Mouse (Mus musculus): Measurements from ENCODE around the gene Has1. TPM values are rescaled to one million over a fixed set of nuclear protein-coding genes. Genes with fewer than 3 reads are reported as not detected.
"Not testable (repeated sequence)": the region's sequence is repeated elsewhere in the genome, so short reads cannot be mapped to it uniquely, and the experiment has no call there.

Has1 gene
- total RNA-seq, 2 experiments from 2014 or later = not detected

GRCm38 (mm10) chr17:17845187-17846027, 9.6 kb downstream of the Has1 start:
- peak; percentile 63; the same call in 1 of the 2 replicates for ATAC-seq (replicated peaks; ENCODE audit: poor library complexity, severe bottlenecking)

- not testable (repeated sequence) for ATAC-seq (replicated peaks; ENCODE audit: poor library complexity, severe bottlenecking)
Measured at GRCm38 (mm10) chr17:17844606-17845005, 10.4 kb downstream of the Has1 start.

GRCm38 (mm10) chr17:17843534-17844261, 11.3 kb downstream of the Has1 start:
- no peak for ATAC-seq (replicated peaks; ENCODE audit: poor library complexity, severe bottlenecking)

- ATAC-seq (replicated peaks; ENCODE audit: poor library complexity, severe bottlenecking) = no peak
Measured at GRCm38 (mm10) chr17:17840796-17841195, 14.2 kb downstream of the Has1 start.

- ATAC-seq (replicated peaks; ENCODE audit: poor library complexity, severe bottlenecking) = peak; percentile 20; the same call in 1 of the 2 replicates
Measured at GRCm38 (mm10) chr17:17839276-17839675, 15.7 kb downstream of the Has1 start.

GRCm38 (mm10) chr17:17837919-17838701, 16.9 kb downstream of the Has1 start:
- peak; percentile 91 for ATAC-seq (replicated peaks; ENCODE audit: poor library complexity, severe bottlenecking)

GRCm38 (mm10) chr17:17837426-17837825, 17.6 kb downstream of the Has1 start:
- no peak for ATAC-seq (replicated peaks; ENCODE audit: poor library complexity, severe bottlenecking)

GRCm38 (mm10) chr17:17836101-17836500, 18.9 kb downstream of the Has1 start:
- no peak for ATAC-seq (replicated peaks; ENCODE audit: poor library complexity, severe bottlenecking)

- ATAC-seq (replicated peaks; ENCODE audit: poor library complexity, severe bottlenecking) = no peak
Measured at GRCm38 (mm10) chr17:17834896-17835295, 20.1 kb downstream of the Has1 start.

GRCm38 (mm10) chr17:17830731-17831130, 24.3 kb downstream of the Has1 start:
- ATAC-seq (replicated peaks; ENCODE audit: poor library complexity, severe bottlenecking) = no peak

GRCm38 (mm10) chr17:17829816-17830535, 25.0 kb downstream of the Has1 start:
- no peak for ATAC-seq (replicated peaks; ENCODE audit: poor library complexity, severe bottlenecking)

GRCm38 (mm10) chr17:17829052-17829785, 25.8 kb downstream of the Has1 start:
- ATAC-seq (replicated peaks; ENCODE audit: poor library complexity, severe bottlenecking) = no peak

GRCm38 (mm10) chr17:17828191-17828981, 26.6 kb downstream of the Has1 start:
- no peak for ATAC-seq (replicated peaks; ENCODE audit: poor library complexity, severe bottlenecking)

GRCm38 (mm10) chr17:17827658-17828190, 27.3 kb downstream of the Has1 start:
- peak; percentile 49 for ATAC-seq (replicated peaks; ENCODE audit: poor library complexity, severe bottlenecking)

- peak; percentile 37 for ATAC-seq (replicated peaks; ENCODE audit: poor library complexity, severe bottlenecking)
Measured at GRCm38 (mm10) chr17:17826751-17827657, 28.0 kb downstream of the Has1 start, which contains the start of gene Spaca6. TSS of gene Spaca6 (plus strand) at chr17:17827158.

GRCm38 (mm10) chr17:17825921-17826591, 28.9 kb downstream of the Has1 start:
- no peak for ATAC-seq (replicated peaks; ENCODE audit: poor library complexity, severe bottlenecking)
